Mouse (Mus musculus) left cerebral cortex, postnatal 36 days (tissue): Measurements from ENCODE around the gene Fam160b1. TPM values are rescaled to one million over a fixed set of nuclear protein-coding genes. Genes with fewer than 3 reads are reported as not detected.
A peak's percentile ranks its signal among the peaks of the same experiment; 100 is the strongest.

Source experiments
- DNase-seq, 2 experiments: peaks; one replicate each; pipeline ENCODE4 v3.0.0; 2021 to 2022; ENCODE audit warnings: low spot score in 2 of 2, mixed read lengths in 1 of 2
- intact Hi-C: fragments of 180-260 bp; cut with DNase I; formaldehyde crosslinking; loops from one replicate; pipeline ENCODE4 v1.15.1; 2025
- total RNA-seq, 2 experiments: library from RNA; stranded (reverse); gene quantifications; 2 replicates each; pipeline ENCODE4 v1.2.3; 2021

Gene Fam160b1
- total RNA-seq, 2 experiments from 2014 or later = 23.4 to 24.3 TPM

DNA sequence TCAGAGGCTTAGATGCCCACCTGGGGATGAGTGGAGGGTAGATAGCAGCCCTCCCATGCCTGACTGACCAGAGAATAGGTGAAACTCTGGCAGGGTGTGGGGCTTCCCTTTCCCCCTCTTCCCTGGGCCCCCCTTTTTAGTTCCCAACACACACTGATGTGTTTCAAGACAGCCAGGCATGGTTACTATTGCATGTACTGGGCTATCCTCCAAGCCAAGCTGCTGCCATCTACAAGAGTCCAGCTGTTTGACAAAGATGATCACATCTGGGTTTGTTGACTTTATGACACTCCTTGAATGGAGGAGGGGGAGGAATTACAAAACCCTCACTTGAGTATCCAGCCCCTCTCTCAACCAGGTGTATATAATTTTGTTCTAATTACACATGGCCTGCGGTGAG, 47.5 kb downstream of the Fam160b1 start:
- intact Hi-C loops = no loop called here

DNA sequence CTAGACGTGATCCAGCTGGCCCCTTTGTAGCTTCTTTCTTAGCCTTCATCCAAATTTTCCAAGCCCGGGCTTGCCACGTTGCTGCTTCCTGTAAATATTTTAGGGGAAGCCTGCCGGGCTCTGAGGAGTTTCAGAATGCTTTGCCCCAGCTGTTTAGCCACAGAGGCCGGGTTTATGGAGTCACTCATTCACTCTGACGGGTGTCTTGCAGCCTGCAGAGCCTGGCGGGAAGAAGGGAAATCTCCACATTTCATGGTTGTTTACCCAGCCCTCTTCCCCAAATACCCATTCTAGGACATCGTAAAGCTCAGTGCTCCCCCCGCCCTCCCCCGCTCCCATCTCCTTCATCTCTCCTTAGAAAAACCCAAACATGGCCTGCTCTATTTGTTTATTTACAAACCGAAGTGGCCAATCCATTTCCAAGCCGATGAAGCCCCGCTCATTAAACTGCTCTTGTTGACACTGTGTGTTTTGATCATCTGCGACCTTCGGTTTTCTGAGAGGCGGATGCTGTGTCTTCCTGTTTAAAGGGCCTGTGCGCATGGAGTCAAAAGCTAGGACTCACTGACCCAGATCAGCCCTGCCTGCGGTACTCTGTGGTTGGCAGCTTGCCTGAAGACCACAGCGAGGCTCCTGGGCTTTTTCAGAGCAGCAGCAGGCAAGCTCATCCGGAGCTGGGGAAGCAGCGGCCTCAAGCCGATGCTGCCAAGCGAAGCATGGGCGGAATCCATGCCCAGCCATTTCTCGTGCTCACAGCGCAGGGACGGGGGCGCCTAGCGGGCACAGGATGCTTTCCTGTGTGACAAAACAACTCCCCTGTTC, 51.1 kb downstream of the Fam160b1 start:
- intact Hi-C loops = no loop called here
- DNase-seq = peak; percentile 44 to 52

More for the DNA sequence above, 47.5 kb downstream of the Fam160b1 start:
- no peak for DNase-seq

DNA sequence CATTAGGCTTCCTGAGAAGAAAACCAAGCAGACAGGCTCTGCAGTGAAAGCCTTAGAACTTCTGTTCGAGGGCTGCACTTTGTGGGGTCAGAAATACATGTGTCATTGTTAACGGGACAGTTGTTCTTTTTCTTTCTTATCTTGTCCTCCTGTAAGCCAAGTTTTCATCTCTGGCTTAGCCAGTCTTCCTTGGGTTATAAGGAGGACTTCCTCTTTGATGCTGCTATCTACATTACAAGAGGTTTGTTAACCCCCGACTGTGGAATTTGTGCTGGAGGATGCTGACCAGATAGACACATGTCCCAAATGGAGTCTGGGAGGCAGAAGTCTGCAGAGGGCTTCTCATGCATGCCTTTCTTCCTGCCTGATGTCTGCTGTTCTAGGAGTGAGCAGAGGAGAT, 52.7 kb downstream of the Fam160b1 start:
- intact Hi-C loops = no loop called here
- no peak for DNase-seq

DNA sequence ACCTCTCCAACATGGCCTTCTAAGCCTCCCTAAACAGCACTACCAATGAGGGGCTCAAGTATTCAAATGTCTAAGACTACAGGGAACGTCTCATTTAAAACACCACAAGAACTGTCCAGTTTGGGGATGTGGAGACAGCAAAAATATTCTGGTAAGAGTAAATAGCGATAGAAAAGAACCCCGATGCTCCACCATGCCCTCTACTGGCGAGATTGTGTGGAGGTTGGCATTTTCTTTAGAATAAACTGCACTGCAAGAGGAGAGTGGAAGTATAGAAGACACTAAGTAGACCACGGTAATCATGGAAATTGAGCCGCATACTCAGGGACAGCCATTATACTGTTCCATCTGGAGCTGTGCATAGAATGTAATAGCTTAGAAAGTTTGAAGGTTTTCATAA, 53.4 kb downstream of the Fam160b1 start:
- intact Hi-C loops = no loop called here
- DNase-seq = no peak

DNA sequence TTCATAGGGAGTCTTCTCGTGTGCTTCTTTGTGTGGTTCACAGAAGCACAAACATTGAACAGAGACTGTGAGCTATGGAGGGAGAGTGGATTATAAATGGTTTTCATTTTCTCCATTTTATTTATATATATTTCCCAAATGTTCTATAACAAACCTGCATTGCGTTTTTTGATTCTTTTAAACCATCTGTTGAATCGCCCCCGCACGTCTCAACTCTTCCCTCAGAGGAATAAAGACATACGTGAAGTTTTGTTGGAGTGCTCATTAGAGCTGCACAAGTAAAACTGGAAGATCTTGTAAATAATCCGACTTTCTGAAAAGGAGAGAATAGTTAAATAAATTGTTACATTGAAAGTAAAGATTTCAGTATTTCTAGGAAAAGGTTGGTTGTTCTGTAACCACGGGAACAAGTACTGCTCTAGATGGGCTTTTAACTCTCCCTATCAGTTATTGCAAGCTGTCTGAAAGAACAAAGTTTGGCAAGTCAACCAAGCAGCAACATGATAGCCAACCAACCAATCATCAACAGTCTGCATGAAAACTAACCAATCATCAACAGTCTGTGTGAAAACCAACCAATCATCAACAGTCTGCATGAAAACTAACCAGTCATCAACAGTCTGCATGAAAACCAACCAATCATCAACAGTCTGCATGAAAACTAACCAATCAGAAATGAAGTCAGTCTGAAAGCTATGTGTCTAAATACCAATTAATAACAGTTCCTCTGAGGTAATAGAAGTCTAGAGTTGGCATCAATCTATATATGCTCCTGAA, 54.7 kb downstream of the Fam160b1 start:
- DNase-seq = no peak
- intact Hi-C loops = no loop called here

DNA sequence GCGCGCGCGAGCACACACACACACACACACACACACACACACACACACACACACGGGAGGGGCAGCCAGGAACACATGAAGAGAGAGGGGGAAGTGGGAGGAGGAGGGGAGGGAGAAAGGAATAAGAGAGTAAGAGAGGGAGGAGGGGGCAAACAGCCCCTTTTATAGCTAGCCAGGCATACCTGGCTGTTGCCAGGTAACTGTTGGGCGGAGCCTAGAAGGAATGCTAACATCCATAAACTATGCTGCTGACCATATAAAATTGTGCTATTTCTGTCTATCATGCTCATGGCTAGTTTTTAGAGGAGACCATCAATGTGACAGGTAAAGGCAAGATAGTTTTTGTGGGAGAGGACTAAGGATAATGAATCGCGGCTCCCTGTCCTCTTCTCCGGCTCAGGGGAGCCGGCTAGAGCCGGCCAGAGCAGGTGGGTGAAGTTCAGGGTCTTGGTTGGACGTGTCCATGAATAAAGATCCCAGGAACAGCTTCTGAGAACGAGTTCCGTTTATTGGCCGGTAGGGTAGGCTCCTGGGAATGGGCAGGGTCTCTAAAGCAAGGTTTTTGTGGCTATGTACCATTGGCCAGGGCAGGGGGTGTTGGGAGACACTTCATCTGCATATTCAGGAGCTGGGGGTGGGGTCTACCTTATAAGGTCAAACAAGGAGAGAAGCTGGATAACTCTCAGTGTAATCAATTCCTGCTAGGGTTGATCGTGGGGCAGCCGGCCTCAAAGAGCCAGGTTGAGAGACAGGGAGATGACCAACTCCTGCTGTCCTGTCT, 57.5 kb downstream of the Fam160b1 start:
- no peak for DNase-seq
- intact Hi-C loops = no loop called here

DNA sequence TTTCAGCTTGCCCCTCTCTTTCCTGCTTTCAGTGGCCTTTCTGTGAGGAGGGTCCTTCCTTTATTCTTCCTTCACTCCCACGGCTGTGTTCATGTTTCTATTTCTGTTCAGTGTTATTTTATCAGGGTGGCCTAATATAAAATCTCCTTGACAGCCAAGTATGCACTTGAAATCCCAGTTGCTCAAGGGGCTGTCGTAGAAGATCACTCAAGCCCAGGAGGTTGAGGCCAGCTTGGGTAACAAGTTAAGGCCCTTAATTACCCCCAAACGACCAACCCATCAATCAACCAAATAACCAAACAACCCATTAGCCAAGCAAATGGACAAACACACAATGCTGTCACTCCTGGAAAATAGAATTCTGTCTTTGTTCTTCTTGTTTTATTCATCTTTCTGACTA, 62.9 kb downstream of the Fam160b1 start:
- no peak for DNase-seq
- intact Hi-C loops = no loop called here

DNA sequence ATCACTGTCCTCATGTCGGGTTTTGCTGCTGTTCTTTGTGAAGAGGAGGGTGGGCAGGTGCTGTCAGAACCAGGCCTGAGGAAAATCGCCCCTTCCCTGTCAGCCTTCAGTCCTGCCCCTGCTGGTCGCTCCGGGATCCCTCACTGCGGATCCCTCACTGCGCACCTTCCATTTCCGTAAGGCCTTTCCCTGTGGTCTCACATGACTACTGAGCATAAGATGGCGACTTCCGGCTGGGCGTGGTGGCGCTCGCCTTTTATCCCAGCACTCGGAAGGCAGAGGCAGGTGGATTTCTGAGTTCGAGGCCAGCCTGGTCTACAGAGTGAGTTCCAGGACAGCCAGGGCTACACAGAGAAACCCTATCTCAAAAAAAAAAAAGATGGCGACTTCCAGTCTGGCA, 64.8 kb downstream of the Fam160b1 start:
- intact Hi-C loops = no loop called here
- DNase-seq = no peak

DNA sequence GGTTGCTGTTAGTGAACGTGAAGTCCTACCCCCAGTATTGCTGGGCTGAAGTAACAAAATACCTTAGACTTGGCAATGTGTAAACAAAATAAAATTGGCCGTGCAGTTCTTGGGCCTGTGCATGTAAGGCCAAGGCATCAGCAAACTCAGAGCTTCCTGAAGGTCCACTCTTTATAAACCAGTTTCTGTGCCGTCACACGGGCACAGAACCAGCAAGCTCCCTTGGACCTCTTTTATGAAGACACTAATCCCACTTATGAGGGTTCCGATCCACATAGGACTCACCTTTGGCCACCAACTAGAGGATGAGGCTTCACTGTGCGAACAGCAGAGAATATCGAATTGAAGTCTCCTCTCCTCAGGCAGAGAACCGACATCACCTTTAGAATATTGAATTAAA, 66.4 kb downstream of the Fam160b1 start:
- no peak for DNase-seq
- intact Hi-C loops = no loop called here

DNA sequence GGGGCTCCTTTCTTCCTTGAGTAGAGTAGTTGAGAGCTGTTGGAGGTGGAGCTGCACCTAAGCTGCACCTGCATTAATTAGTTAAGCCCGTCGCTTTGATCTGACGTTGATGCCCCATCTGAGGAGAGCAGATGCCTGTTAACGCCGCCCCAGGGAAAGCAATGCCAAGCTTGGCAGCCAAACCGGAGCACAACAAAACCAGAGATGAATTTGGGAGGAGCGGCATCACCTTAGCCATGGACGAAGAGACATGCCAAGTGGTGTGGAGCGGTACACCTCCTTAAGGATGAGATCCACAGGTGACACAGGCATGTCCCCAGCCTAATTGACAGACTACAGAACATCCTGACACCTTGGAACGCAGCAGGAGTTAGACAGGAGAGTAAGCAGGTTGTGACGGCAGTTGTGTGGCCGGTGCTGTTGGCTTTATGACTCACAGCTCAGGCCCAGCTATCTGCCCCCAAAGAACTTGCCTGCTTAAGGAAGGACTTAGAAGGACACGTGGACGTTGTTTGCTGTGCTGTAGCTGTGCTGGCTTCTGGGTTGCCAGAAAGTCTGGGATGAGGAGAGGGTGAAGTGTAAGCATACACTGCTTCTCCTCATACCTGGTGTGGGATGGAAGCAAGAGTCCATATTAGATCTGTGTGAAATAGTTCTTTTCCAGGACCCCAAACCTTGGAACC, 67.4 kb downstream of the Fam160b1 start:
- DNase-seq = no peak
- intact Hi-C loops = no loop called here

DNA sequence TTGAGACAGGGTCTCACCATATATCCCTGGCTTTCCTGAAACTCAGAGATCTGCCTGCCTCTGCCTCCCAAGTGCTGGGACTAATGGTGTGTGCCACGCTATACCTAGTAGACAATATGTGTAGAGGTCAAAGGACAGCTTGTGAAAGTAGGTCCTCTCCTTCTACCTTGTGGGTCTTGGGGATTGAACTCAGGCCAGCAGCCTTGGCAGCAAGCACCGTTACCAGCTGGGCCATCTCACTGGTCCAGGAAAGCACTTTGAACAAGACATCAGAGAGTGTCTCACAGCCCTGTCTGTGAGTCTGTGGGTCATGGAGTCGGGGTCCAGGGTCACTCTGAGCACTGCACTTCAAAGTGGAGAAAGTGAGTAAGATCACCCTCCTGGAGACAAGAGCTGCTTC, 68.2 kb downstream of the Fam160b1 start:
- no peak for DNase-seq
- intact Hi-C loops = no loop called here

DNA sequence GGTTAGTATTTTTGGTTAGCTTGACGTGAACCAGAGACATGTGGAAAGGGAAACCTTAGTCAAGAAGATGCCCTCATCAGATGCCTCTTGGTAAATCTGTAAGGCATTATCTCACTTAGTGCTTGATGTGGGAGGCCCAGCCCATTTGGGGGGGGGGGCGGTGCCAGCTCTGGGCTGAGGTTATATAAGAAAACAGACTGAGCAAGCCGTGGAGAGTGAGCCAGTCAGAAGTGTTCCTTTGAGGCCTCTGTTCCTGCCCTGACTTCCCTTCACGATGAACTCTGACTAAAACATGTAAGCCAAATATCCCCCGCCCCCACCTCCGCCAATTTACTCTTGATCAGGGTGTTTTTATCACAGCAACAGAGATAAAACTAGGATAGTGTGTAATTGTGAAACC, 69.4 kb downstream of the Fam160b1 start:
- DNase-seq = no peak
- intact Hi-C loops = no loop called here

DNA sequence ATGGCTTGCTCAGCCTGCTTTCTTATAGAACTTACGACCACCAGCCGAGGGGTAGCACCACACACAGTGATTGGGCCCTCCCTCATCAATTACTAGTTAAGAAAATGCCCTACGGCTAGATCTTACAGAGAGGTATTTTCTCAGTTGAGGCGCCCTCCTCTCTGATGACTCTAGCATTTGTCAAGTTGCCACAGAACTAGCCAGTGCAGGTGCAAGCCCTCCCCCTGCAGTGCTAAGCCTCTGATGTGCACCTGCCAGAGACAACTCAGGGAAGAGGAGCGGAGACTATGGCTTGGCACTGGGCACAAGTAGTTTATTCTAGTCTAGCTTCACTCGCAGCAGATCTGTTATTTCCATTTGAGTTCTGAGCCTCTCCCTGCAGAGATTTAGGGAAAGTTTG, 71.0 kb downstream of the Fam160b1 start:
- intact Hi-C loops = no loop called here

DNA sequence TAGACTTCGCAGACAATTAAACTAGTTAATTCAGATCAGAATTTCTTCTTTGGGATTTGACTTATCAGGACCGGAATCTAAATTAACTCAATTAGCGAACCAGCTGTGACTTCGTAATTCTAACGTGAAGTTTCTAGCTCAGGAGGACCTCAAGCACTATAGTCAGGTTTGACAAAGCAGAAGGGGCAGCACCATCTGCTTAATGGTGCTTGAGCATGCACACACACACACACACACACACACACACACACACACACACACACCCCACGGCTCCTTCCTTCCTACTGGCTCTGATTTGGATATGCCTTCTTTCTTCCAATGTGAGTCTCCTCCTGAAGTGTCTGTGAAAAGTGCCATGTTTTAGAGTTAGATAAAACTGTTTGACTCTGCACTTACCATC, 73.5 kb downstream of the Fam160b1 start:
- no peak for DNase-seq
- intact Hi-C loops = no loop called here

More for the DNA sequence above, 71.0 kb downstream of the Fam160b1 start:
- no peak for DNase-seq

DNA sequence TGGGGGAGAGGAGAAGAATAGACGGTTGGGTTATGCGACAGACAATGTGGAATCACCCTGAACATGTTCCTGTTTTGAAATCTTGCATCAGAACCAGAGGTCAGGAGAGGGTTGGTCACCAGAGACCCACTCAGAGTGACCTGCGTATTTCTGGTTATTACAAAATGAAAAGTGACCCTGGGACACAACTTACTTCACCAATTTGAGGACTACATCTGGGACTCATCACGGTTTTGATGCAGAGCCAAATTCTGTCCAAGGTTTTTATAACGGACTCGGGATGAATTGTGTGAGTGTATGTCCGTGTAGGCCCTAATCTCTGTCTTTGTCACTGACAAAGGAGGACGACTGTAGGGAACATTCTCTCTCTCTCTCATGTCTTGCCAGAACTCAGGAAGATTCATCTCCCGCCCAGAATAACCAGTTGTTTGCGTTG, 76.1 kb downstream of the Fam160b1 start:
- intact Hi-C loops = no loop called here
- DNase-seq = no peak

DNA sequence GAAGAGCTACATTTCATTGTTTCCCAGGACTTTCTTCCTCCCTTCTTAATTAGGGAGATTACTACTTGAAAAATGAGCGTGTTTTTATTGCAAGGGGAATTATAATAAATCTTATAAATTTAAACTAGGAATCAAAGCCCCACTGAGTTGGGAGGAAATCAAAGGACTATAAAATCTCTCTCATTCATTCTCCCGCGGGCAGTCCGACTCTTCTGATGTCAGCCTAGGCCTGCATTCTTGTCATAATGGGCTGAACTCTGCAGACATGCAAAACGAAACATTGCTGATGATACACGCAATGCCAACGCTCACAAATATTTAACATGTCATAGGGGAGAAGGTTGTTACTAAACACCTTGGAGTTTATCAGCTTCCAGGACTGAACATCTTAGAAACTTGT, 76.6 kb downstream of the Fam160b1 start:
- intact Hi-C loops = no loop called here
- DNase-seq = no peak
